Mouse (Mus musculus): ENCODE data around the gene Tgm2. TPM values are rescaled to one million over a fixed set of nuclear protein-coding genes. Genes with fewer than 3 reads are reported as not detected.

Gene Tgm2
- total RNA-seq, 2 experiments from 2014 or later, result 0.21 TPM; not detected in 1

DNA sequence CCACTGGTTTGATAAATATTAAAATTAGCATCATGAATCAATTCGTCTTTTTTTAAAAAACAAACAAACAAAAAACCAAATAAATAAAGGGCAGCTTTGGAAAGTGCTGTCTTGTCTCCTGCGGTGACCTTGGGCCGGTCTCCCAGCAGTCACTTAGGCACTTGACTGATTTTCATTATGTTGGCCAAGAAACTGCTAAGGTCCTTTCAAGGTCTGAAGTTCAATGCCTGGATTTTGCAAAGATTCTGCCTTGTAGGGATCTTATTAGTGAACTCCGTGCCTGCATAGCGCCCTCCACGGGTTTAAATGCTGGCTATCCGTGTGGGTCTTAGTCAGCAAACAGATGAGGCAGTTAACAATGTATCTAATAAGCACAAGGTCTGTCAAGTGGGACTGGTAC lies 67.3 kb downstream of the Tgm2 start:
- ATAC-seq (replicated peaks; ENCODE audit: poor library complexity, severe bottlenecking), result no peak

DNA sequence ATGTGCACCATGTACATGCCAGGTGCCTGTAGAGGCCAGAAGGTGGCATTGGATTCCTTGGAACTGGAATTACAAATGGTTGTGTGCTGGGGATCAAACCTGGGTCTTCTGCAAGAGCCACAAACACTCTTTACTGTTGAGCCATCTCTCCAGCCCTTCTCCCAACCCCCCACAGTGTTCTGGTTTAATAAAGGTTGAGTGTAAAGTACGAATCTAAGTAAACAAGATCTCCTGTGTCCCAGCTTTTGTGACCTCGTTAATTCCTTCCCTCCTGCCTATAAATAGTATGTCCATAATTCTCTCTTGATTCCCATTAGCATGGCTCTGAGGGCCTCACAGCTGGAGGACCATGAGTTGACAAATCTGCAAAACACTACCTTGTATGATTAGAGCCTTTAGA lies 68.3 kb downstream of the Tgm2 start:
- no peak for ATAC-seq (replicated peaks; ENCODE audit: poor library complexity, severe bottlenecking)

DNA sequence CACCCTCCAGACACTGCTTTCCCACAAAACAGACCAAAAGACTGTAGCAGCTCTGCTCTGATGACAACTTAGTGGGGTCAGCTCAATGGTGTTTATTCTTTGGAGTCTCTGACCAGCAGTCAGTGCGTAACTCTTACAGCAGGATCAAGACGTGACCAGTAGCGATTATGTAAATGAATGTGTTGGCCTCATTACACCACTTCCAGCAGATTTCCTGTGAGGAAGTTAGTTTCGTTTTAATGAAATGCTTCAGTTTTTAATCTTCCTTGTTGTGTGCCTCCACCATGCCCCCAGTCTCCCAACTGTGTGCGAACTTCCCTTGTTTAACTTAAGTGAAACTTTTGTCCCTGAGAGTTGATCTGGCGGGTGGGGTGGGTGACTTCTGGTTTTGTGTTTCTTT lies 69.5 kb downstream of the Tgm2 start:
- peak; percentile 76 for ATAC-seq (replicated peaks; ENCODE audit: poor library complexity, severe bottlenecking)

DNA sequence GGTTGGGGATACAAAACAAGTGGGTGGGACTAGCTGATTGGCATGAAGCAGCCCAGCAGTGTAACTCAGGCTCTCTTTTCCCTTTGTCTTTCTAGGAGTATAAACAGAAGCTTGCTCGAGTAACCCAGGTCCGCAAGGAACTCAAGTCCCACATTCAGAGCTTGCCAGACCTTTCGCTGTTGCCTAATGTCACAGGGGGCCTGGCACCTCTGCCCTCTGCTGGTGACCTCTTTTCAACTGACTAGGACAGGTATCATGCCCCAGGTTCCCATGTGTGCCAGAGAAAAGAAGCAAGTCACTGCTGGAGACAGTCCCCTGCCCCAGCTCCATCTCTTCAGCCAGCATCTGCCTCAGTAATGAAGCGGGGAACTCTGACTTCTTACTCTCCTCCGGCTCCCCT lies 71.4 kb downstream of the Tgm2 start:
- ATAC-seq (replicated peaks; ENCODE audit: poor library complexity, severe bottlenecking), result no peak

DNA sequence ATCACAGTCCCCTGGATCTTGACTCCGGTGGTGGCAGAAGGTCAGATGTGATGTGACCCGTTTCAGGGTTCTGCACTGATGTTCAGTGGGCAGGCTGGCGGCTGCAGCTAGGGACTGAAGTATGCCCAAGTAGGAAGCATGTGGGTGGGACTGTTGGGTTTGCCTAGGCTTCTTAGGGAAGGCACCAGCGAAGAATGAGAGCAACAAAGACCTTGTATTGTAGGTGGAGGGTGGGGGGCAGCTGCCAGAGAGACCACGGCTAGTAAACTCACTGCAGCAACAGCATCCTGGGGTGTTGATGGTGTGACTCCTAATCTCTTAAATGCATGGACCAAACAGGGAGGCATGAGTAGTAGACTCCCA lies 74.6 kb downstream of the Tgm2 start:
- ATAC-seq (replicated peaks; ENCODE audit: poor library complexity, severe bottlenecking), result no peak

DNA sequence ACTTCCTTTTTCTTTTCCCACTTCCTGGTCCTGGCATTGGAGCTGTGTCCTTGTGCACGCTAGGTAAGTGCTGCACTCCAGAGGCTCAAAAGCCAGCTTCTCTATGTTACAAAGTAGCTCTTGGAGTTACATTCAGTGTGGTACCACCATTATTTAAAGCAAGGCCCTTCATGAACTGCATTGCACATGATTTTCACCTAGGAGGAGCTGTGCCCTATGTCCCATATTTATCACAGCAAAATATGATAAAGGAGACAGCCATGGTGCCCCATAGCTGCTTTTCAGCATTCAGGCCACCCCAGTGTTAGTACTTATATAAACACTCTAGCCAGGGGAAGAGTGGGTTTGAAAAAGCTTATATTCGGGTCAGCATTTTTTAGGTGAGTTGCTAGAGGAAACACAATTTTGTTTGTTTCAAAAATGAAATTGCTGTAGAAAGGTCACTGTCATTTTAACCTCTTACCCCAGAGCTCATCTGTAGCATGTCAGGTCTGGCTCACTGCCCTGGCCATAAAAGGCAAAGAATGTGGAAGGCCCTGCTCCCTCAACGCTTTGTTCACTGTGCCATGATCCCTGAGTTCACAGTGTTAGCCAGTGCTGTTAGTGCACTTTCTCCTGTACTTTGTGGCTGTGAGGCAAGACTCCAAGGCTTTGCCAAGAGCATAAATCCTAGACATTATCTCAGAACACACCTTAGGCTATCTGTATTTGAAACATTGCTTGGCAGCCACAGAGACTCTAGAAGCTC lies 75.2 kb downstream of the Tgm2 start:
- ATAC-seq (replicated peaks; ENCODE audit: poor library complexity, severe bottlenecking), result no peak

DNA sequence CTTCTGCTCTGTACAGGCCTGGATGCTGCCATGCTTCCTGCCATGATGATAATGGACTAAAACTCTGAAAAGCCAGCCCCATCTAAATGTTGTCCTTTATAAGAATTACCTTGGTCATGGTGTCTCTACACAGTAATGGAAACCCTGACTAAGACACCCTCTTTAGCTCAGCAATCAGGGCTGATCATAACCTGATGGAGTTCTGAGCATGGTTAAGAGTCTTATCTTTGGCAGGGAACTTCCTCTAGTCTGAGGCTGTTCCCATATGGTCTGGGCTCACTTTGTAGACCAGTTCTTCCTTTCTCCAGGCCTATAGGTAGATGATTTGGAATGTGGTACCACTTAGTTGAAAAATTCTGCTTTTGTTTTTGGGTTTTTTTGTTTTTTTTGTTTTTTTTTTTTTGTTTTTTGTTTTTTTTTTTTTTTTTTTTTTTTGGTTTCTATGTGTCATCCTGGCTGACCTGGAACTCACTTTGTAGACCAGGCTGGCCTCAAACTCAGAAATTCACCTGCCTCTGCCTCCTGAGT lies 77.7 kb downstream of the Tgm2 start:
- no peak for ATAC-seq (replicated peaks; ENCODE audit: poor library complexity, severe bottlenecking)

DNA sequence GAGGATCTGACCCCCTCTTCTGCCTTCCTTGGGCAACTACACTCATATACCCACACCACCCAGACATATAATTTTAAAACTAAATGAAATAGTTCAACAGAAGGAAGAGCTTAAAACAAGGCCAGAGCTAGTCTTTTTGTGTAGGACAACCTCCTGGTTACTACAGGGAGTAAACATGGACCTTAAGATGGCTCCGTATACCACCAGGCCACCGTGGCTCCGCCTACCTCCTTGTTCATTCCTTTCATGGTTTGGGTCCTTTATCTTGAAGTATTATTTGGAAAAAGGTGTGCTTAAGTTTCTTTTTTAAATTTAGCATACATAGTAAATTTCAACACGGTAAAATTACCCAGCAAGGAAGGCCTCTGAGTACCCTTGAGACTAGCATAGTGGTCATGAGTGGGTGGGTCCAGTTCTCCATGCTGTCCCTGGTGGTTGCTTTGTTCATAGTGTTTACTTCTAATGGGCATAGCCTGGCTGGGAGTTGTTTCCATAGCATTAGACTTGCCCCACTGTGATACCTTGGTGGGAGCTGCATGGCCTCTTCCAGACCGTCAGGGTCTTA lies 78.9 kb downstream of the Tgm2 start:
- ATAC-seq (replicated peaks; ENCODE audit: poor library complexity, severe bottlenecking), result no peak

DNA sequence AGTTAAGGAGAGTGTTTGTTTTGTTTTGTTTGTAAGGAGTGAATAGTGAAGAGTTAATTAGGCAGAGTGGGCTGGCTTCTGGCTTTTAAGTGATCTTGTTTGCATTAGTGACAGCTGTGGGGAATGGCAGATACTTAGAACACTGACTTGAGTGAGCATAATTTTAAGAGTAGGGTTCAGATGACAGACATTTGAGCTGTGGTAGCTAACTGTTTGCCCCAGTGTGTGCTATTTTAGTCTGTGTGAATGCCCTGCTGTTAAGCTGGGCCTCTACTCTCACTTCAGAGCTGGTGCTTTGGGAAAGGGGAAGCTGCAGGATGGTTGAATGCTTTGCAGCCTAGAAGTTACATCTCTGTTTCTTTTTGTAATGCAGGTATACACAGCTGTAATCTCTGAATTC lies 79.8 kb downstream of the Tgm2 start:
- no peak for ATAC-seq (replicated peaks; ENCODE audit: poor library complexity, severe bottlenecking)

Other genes with a start within 250 kb of the Tgm2 start
- not detected in 2 replicates for gene Vstm2l, start 231.8 kb downstream of the Tgm2 start, total RNA-seq (2014; fragmentation: Nextera tagmentation)
- gene Vstm2l, start 231.8 kb downstream of the Tgm2 start, total RNA-seq (2017), result not detected in 2 replicates
- 29.5 and 38.7 TPM in 2 replicates for gene Tti1, start 118.0 kb downstream of the Tgm2 start, total RNA-seq (2014; fragmentation: Nextera tagmentation)
- 25.3 and 27.0 TPM in 2 replicates for gene Tti1, start 118.0 kb downstream of the Tgm2 start, total RNA-seq (2017)
- gene Rprd1b, start 117.9 kb downstream of the Tgm2 start, total RNA-seq (2014; fragmentation: Nextera tagmentation), result 28.0 and 29.5 TPM in 2 replicates
- 18.1 and 32.2 TPM in 2 replicates for gene Rprd1b, start 117.9 kb downstream of the Tgm2 start, total RNA-seq (2017)
- gene D630003M21Rik, start 82.8 kb upstream of the Tgm2 start, total RNA-seq (2014; fragmentation: Nextera tagmentation), result 0.21 TPM in 1 of 2 replicates, not detected in the other
- not detected in 2 replicates for gene D630003M21Rik, start 82.8 kb upstream of the Tgm2 start, total RNA-seq (2017)
- gene Bpi, start 111.7 kb upstream of the Tgm2 start, total RNA-seq (2014; fragmentation: Nextera tagmentation), result not detected in 2 replicates
- not detected in 2 replicates for gene Bpi, start 111.7 kb upstream of the Tgm2 start, total RNA-seq (2017)
- 84.4 and 140 TPM in 2 replicates for gene Lbp, start 160.1 kb upstream of the Tgm2 start, total RNA-seq (2014; fragmentation: Nextera tagmentation)
- gene Lbp, start 160.1 kb upstream of the Tgm2 start, total RNA-seq (2017), result 200 and 215 TPM in 2 replicates
- gene Snhg11, start 229.2 kb upstream of the Tgm2 start, total RNA-seq (2014; fragmentation: Nextera tagmentation), result 0.04 TPM in 1 of 2 replicates, not detected in the other
- 0.21 TPM in 1 of 2 replicates, not detected in the other for gene Snhg11, start 229.2 kb upstream of the Tgm2 start, total RNA-seq (2017)

All from granulocyte monocyte progenitor cell, adult 5-6 weeks (primary cell).